Mouse (Mus musculus) retina, postnatal 1 day (tissue): ENCODE measurements at regions not wholly inside any gene's neighbourhood (a gene's known extent, or its start where the extent isn't known, plus 50 kb on each side); places are given as distances from the start of the nearest gene placed in this dataset.

Source experiments
- DNase-seq: peaks from one replicate; pipeline ENCODE4 v3.0.0-alpha.2; 2012

- no peak for DNase-seq
Measured at GRCm38 (mm10) chr14:46514262-46514932, 123.9 kb upstream of the Bmp4 start.

GRCm38 (mm10) chr14:46512118-46512517, 121.6 kb upstream of the Bmp4 start:
- no peak for DNase-seq

GRCm38 (mm10) chr14:46508871-46509270, 118.4 kb upstream of the Bmp4 start:
- DNase-seq = no peak

DNA sequence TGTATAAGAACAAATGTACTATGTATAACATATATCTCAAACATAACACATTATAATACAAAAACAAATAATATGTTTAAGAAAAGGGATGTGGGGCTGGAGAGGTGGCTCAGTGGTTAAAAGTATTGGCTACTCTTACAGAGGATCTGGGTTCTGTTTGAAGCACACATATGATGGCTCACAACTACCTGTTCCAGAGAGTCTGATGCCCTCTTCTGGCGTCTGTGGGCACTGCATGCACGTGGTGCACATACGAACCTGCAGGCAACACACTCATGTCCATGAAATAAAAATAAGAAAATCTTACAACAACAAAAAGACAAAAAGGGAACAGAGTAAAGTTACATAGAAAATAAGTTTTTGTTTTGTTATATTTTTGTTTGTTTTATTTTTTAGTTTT, 114.8 kb upstream of the Bmp4 start:
- DNase-seq = no peak

- DNase-seq = no peak
Measured at GRCm38 (mm10) chr14:46491601-46492000, 101.1 kb upstream of the Bmp4 start.

DNA sequence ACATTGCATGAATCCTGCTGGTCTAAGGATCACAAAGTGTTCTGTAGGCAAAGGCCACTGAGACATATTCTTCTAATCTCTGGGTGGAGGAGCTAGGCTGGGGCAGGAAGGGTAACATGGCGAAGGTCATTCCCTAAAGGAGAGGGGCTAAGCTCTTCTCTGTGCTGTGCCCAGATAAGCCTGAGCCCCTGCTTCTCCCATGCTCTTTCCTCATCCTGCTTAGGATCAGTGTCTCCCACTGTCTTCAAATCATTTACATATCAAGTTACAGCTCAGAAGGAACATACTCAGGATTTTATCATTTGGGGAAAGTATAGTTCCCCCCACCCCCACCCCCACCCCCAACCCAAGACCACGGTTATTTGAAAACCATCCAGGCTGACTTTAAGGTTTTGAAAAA, 100.7 kb upstream of the Bmp4 start:
- no peak for DNase-seq

GRCm38 (mm10) chr14:46487551-46487950, 97.1 kb upstream of the Bmp4 start:
- no peak for DNase-seq

DNA sequence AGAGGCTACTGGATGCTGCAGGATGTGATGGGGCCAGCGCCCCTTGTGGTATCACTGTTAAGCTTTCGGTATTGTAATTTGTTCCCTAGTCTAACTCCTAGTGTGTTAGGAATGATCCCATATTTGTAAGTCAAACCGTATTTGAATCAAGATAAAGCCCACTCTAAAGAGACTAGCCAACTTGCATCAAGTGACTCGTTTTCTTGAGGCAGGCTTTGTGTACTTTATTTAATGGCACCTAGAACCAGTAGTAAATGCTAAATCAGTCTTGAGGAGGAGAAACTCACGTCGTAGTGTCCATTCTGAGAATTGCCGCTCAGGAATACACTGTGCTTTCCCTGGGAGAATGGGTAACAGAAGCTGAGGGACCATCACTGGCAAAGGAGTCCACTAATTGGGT, 89.9 kb upstream of the Bmp4 start:
- no peak for DNase-seq

- no peak for DNase-seq
Measured at GRCm38 (mm10) chr14:46475945-46476344, 85.5 kb upstream of the Bmp4 start.

DNA sequence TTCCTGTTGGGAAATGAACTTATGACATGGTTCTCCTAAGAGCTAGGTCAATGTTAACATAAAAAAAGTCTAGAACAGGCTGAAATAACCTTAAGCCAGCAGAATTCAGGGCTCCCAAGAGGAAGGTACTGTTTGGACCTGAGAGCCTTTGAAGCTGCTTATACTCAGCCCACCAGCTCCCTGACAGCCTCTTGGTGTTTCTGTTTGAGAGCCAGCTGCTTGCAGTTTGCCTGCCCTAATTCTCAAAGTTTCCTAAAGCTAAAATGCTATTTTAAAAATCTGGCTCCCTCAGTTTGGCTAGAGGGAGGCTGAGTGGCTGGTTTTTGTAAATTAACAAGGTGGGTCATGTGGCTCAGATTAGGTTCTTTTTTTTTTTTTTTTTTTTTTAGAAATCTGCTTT, 72.5 kb upstream of the Bmp4 start:
- no peak for DNase-seq

DNA sequence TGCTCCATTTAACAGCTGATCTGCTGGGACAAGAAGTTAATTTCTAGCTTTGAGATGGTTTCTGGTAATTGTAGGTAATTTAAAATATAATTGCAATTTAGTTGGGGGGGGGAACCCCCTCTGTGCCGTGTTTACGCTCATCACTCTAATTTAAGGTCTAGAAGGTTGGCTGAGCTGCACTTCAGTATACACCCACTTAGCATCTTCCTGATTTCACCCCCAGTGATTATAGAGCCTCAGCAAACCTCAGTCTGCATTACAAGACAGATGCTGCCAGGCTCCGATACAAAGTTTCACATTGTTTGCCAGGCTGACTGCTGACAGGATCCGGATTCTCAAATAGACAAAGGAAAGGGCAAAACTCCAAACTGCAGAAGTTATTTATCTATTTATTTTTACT, 71.5 kb upstream of the Bmp4 start:
- DNase-seq = no peak

DNA sequence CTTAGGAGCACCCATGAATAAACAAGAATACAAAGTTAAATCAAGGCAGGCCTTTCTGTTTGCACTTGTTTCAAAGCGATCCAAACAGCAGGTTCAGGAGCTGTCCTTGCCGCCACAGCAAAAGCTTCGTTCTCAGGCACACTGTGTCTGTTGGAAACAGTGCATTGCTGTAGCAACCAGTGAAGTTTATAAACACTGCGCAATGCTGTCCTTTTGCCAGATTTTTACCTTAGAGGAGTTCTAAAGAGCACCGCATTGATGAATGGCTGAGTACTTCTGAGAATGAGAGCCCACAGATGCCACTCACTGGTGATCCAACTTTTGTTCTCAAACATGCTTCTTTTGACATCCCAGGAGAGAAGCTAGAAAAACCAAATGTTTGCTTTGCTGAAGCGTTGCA, 64.0 kb upstream of the Bmp4 start:
- no peak for DNase-seq

DNA sequence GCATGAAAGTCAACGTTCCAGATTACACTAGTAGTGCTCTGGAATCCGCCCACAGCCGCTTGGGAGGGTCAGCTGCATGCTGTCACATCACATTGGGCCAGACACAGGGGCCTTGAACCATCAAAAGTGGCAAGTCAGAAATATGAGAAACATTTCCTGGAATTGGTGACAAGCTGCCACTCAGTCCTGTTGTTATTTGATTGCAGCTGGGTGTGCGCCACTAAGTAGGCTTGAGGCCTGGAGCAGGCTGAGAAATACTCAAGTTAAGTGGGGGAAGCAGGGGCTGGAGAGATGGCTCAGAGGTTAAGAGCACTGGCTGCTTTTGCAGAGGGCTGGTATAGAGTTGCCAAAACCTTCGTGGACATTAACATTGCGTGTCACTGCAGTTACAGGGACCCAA, 51.2 kb upstream of the Bmp4 start:
- DNase-seq = no peak
